In the genomic region with DNA sequence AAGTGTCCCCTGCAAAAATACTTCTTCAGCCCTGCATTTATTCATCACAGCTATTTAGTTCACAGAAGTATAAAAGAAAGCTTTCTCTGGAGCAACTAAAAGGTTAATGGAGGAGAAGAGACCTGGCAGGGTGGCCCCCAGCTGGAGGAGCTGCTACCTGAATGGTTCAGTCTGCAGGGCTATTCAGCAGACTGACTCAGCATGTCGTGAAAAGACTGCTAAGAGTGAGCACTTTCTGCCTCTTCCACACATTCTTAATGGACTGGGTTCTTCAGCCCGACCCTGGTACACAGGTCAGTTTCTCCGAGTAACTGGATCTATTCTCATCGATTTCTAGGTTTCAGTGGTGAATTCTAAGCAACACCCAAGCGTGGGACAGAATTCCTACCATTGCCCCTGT, we compare ENCODE assay signal across 28 mouse cellular contexts. TPM values are rescaled to one million over a fixed set of nuclear protein-coding genes. Genes with fewer than 3 reads are reported as not detected.
A peak's percentile ranks its signal among the peaks of the same experiment; 100 is the strongest.
DNase-seq lines count a peak whose midpoint lies in the region; ATAC-seq and TF ChIP-seq lines count a peak whose summit lies in the region.
"Had no signal": no experiment of that assay in that cellular context is flagged by ENCODE, and none has a peak within 500 bp of the region (broad histone marks: within the 10 kb centered on the region; RNA-seq: fewer than 3 reads in every experiment).

No protein-coding gene starts in this region.

- H3K27me3 ChIP-seq in forebrain, embryonic 13.5 days, result no peaks in the 10 kb centered on the region
- no peaks in the 10 kb centered on the region for H3K27me3 ChIP-seq in forebrain, embryonic 16.5 days (replicated peaks; ENCODE audit: control insufficient read depth, insufficient read depth, low read length)
- no peaks in the 10 kb centered on the region for H3K27me3 ChIP-seq in hindbrain, postnatal 0 days (ENCODE audit: insufficient read depth, low read length)
- H3K27me3 ChIP-seq in hindbrain, embryonic 10.5 days (ENCODE audit: insufficient read depth, poor library complexity, severe bottlenecking), result no peaks in the 10 kb centered on the region
- no peaks in the 10 kb centered on the region for H3K27me3 ChIP-seq in neural tube, embryonic 14.5 days (ENCODE audit: control insufficient read depth, insufficient read depth, low read length)
- H3K27me3 ChIP-seq in neural tube, embryonic 15.5 days (replicated peaks), result no peaks in the 10 kb centered on the region
- H3K27me3 ChIP-seq: heart, embryonic 15.5 days; limb, embryonic 15.5 days; liver, embryonic 13.5 days had no signal

- H3K9ac ChIP-seq in forebrain, embryonic 13.5 days, result no peak overlapping the region
- no peak overlapping the region for H3K9ac ChIP-seq in forebrain, embryonic 16.5 days (replicated peaks; ENCODE audit: low read depth, low read length)
- H3K9ac ChIP-seq in hindbrain, postnatal 0 days (replicated peaks; ENCODE audit: low read length), result no peak overlapping the region
- no peak overlapping the region for H3K9ac ChIP-seq in neural tube, embryonic 14.5 days (replicated peaks; ENCODE audit: low read depth, low read length)
- H3K9ac ChIP-seq in neural tube, embryonic 15.5 days (replicated peaks), result no peak overlapping the region
- H3K9ac ChIP-seq: forebrain, postnatal 0 days; heart, embryonic 15.5 days; limb, embryonic 15.5 days; liver, embryonic 13.5 days had no signal

- peaks cover 8% of the 10 kb centered on the region; the same call in 1 of the 2 replicates for H3K4me1 ChIP-seq in forebrain, embryonic 13.5 days
- no peaks in the 10 kb centered on the region for H3K4me1 ChIP-seq in forebrain, embryonic 16.5 days (replicated peaks; ENCODE audit: control insufficient read depth, insufficient read depth, low read length)
- H3K4me1 ChIP-seq in hindbrain, postnatal 0 days (ENCODE audit: insufficient read depth, low read length), result no peaks in the 10 kb centered on the region
- peaks cover 21% of the 10 kb centered on the region; the same call in 1 of the 2 replicates for H3K4me1 ChIP-seq in hindbrain, embryonic 10.5 days (replicated peaks)
- H3K4me1 ChIP-seq in neural tube, embryonic 14.5 days (ENCODE audit: control insufficient read depth, insufficient read depth, low read length), result no peaks in the 10 kb centered on the region
- H3K4me1 ChIP-seq in neural tube, embryonic 15.5 days, result peaks cover 12% of the 10 kb centered on the region
- H3K4me1 ChIP-seq: limb, embryonic 15.5 days; liver, embryonic 13.5 days; megakaryocyte, embryonic 14.5 days had no signal

- no peaks in the 10 kb centered on the region for H3K36me3 ChIP-seq in forebrain, embryonic 13.5 days (ENCODE audit: poor library complexity, severe bottlenecking)
- H3K36me3 ChIP-seq in forebrain, embryonic 16.5 days (ENCODE audit: control insufficient read depth, insufficient read depth), result no peaks in the 10 kb centered on the region
- H3K36me3 ChIP-seq in hindbrain, postnatal 0 days (ENCODE audit: insufficient read depth, low read length), result no peaks in the 10 kb centered on the region
- no peaks in the 10 kb centered on the region for H3K36me3 ChIP-seq in hindbrain, embryonic 10.5 days
- H3K36me3 ChIP-seq in neural tube, embryonic 14.5 days (ENCODE audit: control insufficient read depth, insufficient read depth, low read length), result no peaks in the 10 kb centered on the region
- H3K36me3 ChIP-seq in neural tube, embryonic 15.5 days, result no peaks in the 10 kb centered on the region
- H3K36me3 ChIP-seq: heart, embryonic 10.5 days; heart, embryonic 15.5 days; limb, embryonic 10.5 days; limb, embryonic 15.5 days; liver, embryonic 13.5 days had no signal

- DNase-seq in hindbrain, postnatal 0 days (ENCODE audit: low spot score), result peak; percentile 35
- DNase-seq in hindbrain, embryonic 10.5 days (ENCODE audit: low spot score), result no peak
- DNase-seq in kidney, postnatal 14 days, result no peak
- DNase-seq: adrenal gland, postnatal 36 days; cerebellum, adult 2 months; cerebellum, postnatal 14 days; forebrain, postnatal 0 days; kidney, adult 9 months; kidney, postnatal 10 days; layer of hippocampus, adult 9-11 months; liver, embryonic 13.5 days; lung, adult 18-20 months; lung, postnatal 4 days; right cerebral cortex, postnatal 4 days; thymus, adult 2 months; thymus, postnatal 36 days had no signal

- TF ChIP-seq CTCF in hindbrain, postnatal 0 days (IDR thresholded peaks at IDR 0.05; ENCODE audit: low read depth), result no peak

- H3K9me3 ChIP-seq in forebrain, embryonic 13.5 days (replicated peaks), result no peaks in the 10 kb centered on the region
- no peaks in the 10 kb centered on the region for H3K9me3 ChIP-seq in forebrain, embryonic 16.5 days (ENCODE audit: control insufficient read depth, low read length)
- H3K9me3 ChIP-seq in hindbrain, postnatal 0 days (ENCODE audit: low read length), result no peaks in the 10 kb centered on the region
- no peaks in the 10 kb centered on the region for H3K9me3 ChIP-seq in hindbrain, embryonic 10.5 days
- no peaks in the 10 kb centered on the region for H3K9me3 ChIP-seq in neural tube, embryonic 14.5 days (ENCODE audit: control insufficient read depth, low read length)
- H3K9me3 ChIP-seq in neural tube, embryonic 15.5 days (replicated peaks), result no peaks in the 10 kb centered on the region
- H3K9me3 ChIP-seq: heart, embryonic 10.5 days; heart, embryonic 15.5 days; limb, embryonic 10.5 days; limb, embryonic 15.5 days; liver, embryonic 13.5 days had no signal

- no peak overlapping the region for H3K4me2 ChIP-seq in forebrain, embryonic 13.5 days
- H3K4me2 ChIP-seq in forebrain, embryonic 16.5 days (ENCODE audit: low read length), result no peak overlapping the region
- H3K4me2 ChIP-seq in hindbrain, postnatal 0 days (ENCODE audit: low read depth, low read length), result no peak overlapping the region
- no peak overlapping the region for H3K4me2 ChIP-seq in neural tube, embryonic 14.5 days (ENCODE audit: low read depth, low read length)
- no peak overlapping the region for H3K4me2 ChIP-seq in neural tube, embryonic 15.5 days
- H3K4me2 ChIP-seq: heart, embryonic 15.5 days; limb, embryonic 15.5 days; liver, embryonic 13.5 days had no signal

- 0 out of 2 replicates have a peak, but pooled peaks have one; percentile 51 for ATAC-seq in forebrain, embryonic 13.5 days
- no peak for ATAC-seq in forebrain, embryonic 16.5 days
- ATAC-seq in hindbrain, postnatal 0 days, result no peak
- ATAC-seq in neural tube, embryonic 14.5 days (ENCODE audit: low read depth), result peak; percentile 51; the same call in 1 of the 2 replicates
- ATAC-seq in neural tube, embryonic 15.5 days (ENCODE audit: low FRiP score), result no peak
- ATAC-seq: forebrain, postnatal 0 days; intestine, postnatal 0 days; lung, postnatal 0 days had no signal

- no peak overlapping the region for H3K27ac ChIP-seq in forebrain, embryonic 13.5 days
- no peak overlapping the region for H3K27ac ChIP-seq in forebrain, embryonic 16.5 days (ENCODE audit: low read length)
- no peak overlapping the region for H3K27ac ChIP-seq in hindbrain, postnatal 0 days
- no peak overlapping the region for H3K27ac ChIP-seq in hindbrain, embryonic 10.5 days
- H3K27ac ChIP-seq in neural tube, embryonic 14.5 days (ENCODE audit: low read depth, low read length), result no peak overlapping the region
- no peak overlapping the region for H3K27ac ChIP-seq in neural tube, embryonic 15.5 days (replicated peaks)
- H3K27ac ChIP-seq: heart, embryonic 10.5 days; heart, embryonic 15.5 days; limb, embryonic 10.5 days; limb, embryonic 15.5 days; liver, embryonic 13.5 days had no signal

- no peak overlapping the region for H3K4me3 ChIP-seq in forebrain, embryonic 13.5 days
- H3K4me3 ChIP-seq in forebrain, embryonic 16.5 days (replicated peaks; ENCODE audit: low read length), result no peak overlapping the region
- no peak overlapping the region for H3K4me3 ChIP-seq in hindbrain, postnatal 0 days (ENCODE audit: low read length)
- no peak overlapping the region for H3K4me3 ChIP-seq in hindbrain, embryonic 10.5 days
- H3K4me3 ChIP-seq in neural tube, embryonic 14.5 days (ENCODE audit: low read depth, low read length), result no peak overlapping the region
- H3K4me3 ChIP-seq in neural tube, embryonic 15.5 days (replicated peaks), result no peak overlapping the region
- H3K4me3 ChIP-seq: heart, embryonic 10.5 days; heart, embryonic 15.5 days; limb, embryonic 10.5 days; limb, embryonic 15.5 days; liver, embryonic 13.5 days; megakaryocyte, embryonic 14.5 days had no signal

- 19% methylated on average over 5 of the region's 5 CpGs for WGBS in forebrain, embryonic 13.5 days
- WGBS in forebrain, embryonic 16.5 days, result 17% methylated on average over 5 of the region's 5 CpGs
- WGBS in hindbrain, postnatal 0 days, result 24% methylated on average over 5 of the region's 5 CpGs
- 41% methylated on average over 5 of the region's 5 CpGs for WGBS in hindbrain, embryonic 10.5 days
- 26% methylated on average over 5 of the region's 5 CpGs for WGBS in neural tube, embryonic 14.5 days
- WGBS in neural tube, embryonic 15.5 days, result 26% methylated on average over 5 of the region's 5 CpGs

RNA-seq across cellular contexts. Expression of a gene that starts 12.9 kb away (rescaled TPM):
- polyA plus RNA-seq in forebrain, embryonic 13.5 days (2015; fragmentation: Nextera tagmentation; extraction: Ambion mirVana), result 81.8 and 82.7 TPM in 2 replicates
- 75.6 and 105 TPM in 2 replicates for polyA plus RNA-seq in forebrain, embryonic 16.5 days (2015; fragmentation: Nextera tagmentation; extraction: Ambion mirVana)
- total RNA-seq in hindbrain, postnatal 0 days (2014; rRNA removed), result 53.1 and 53.5 TPM in 2 replicates
- polyA plus RNA-seq in hindbrain, postnatal 0 days (2015; fragmentation: Nextera tagmentation; extraction: Ambion mirVana), result 71.5 and 71.8 TPM in 2 replicates
- polyA plus RNA-seq in hindbrain, embryonic 10.5 days (2016; fragmentation: Nextera tagmentation; extraction: Ambion mirVana), result 170 and 178 TPM in 2 replicates
- polyA plus RNA-seq in neural tube, embryonic 14.5 days (2014; fragmentation: Nextera tagmentation; extraction: Ambion mirVana), result 62.8 and 170 TPM in 2 replicates
- polyA plus RNA-seq in neural tube, embryonic 15.5 days (2015; fragmentation: Nextera tagmentation; extraction: Ambion mirVana), result 123 and 145 TPM in 2 replicates
- total RNA-seq: monocyte, adult 5-6 weeks had no signal

Comparison
In these comparisons a context has a peak if more than half of its experiments do, and no peak if none do; other contexts are left out.
1. ATAC-seq: peak in forebrain, embryonic 13.5 days (single experiment) and neural tube, embryonic 14.5 days (single experiment); none in forebrain, embryonic 16.5 days (single experiment), hindbrain, postnatal 0 days (single experiment) and neural tube, embryonic 15.5 days (single experiment).